In genomic region chr3:149367888-149368287, GRCm38 (mm10) we compare ENCODE assay signal across 24 mouse cellular contexts.
"Had no signal": no experiment of that assay in that cellular context is flagged by ENCODE, and none has a peak within 500 bp of the region (broad histone marks: within the 10 kb centered on the region; RNA-seq: fewer than 3 reads in every experiment).

No protein-coding gene starts in this region.

- H3K9me3 ChIP-seq: limb, embryonic 10.5 days; limb, embryonic 13.5 days; liver, embryonic 12.5 days; liver, embryonic 15.5 days; lung, embryonic 15.5 days; midbrain, embryonic 10.5 days; midbrain, embryonic 13.5 days; neural tube, embryonic 13.5 days; stomach, embryonic 15.5 days had no signal

- H3K4me2 ChIP-seq: limb, embryonic 13.5 days; liver, embryonic 12.5 days; liver, embryonic 15.5 days; lung, embryonic 15.5 days; midbrain, embryonic 13.5 days; neural tube, embryonic 13.5 days; stomach, embryonic 15.5 days had no signal

- H3K4me3 ChIP-seq: layer of hippocampus, adult 2 months; limb, embryonic 10.5 days; limb, embryonic 13.5 days; liver, embryonic 12.5 days; liver, embryonic 15.5 days; lung, embryonic 15.5 days; megakaryocyte, embryonic 14.5 days; midbrain, embryonic 10.5 days; midbrain, embryonic 13.5 days; myocyte; neural tube, embryonic 13.5 days; stomach, embryonic 15.5 days had no signal

- H3K27me3 ChIP-seq: liver, embryonic 12.5 days; liver, embryonic 15.5 days; lung, embryonic 15.5 days; megakaryocyte, embryonic 14.5 days; neural tube, embryonic 13.5 days; stomach, embryonic 15.5 days had no signal

- H3K27ac ChIP-seq: layer of hippocampus, adult 2 months; limb, embryonic 10.5 days; limb, embryonic 13.5 days; liver, embryonic 12.5 days; liver, embryonic 15.5 days; lung, embryonic 15.5 days; midbrain, embryonic 10.5 days; midbrain, embryonic 13.5 days; neural tube, embryonic 13.5 days; stomach, embryonic 15.5 days had no signal

- H3K9ac ChIP-seq: limb, embryonic 13.5 days; liver, embryonic 12.5 days; liver, embryonic 15.5 days; lung, embryonic 15.5 days; midbrain, embryonic 13.5 days; neural tube, embryonic 13.5 days; stomach, embryonic 15.5 days had no signal

- H3K4me1 ChIP-seq: liver, embryonic 12.5 days; liver, embryonic 15.5 days; lung, embryonic 15.5 days; megakaryocyte, embryonic 14.5 days; midbrain, embryonic 13.5 days; neural tube, embryonic 13.5 days; stomach, embryonic 15.5 days had no signal

- H3K36me3 ChIP-seq: limb, embryonic 10.5 days; limb, embryonic 13.5 days; liver, embryonic 12.5 days; liver, embryonic 15.5 days; lung, embryonic 15.5 days; midbrain, embryonic 10.5 days; midbrain, embryonic 13.5 days; neural tube, embryonic 13.5 days; stomach, embryonic 15.5 days had no signal

- DNase-seq: kidney, adult 8-10 months; kidney, postnatal 14 days; layer of hippocampus, adult 9-11 months; liver; lung, adult 18-20 months; lung, postnatal 10 days; lung, postnatal 36 days; retina, postnatal 1 day; right cerebral cortex, postnatal 25 days; spleen, adult 18-20 months; thymus, postnatal 25 days had no signal

- ATAC-seq: liver, embryonic 12.5 days; midbrain, embryonic 13.5 days; midbrain, embryonic 16.5 days had no signal
